Mouse (Mus musculus): ENCODE measurements at regions not wholly inside any gene's neighbourhood (a gene's known extent, or its start where the extent isn't known, plus 50 kb on each side); places are given as distances from the start of the nearest gene placed in this dataset.

GRCm38 (mm10) chr13:113439516-113439915 is 146.6 kb downstream of the BC067074 start:
- no peak for TF ChIP-seq CTCF (IDR thresholded peaks at IDR 0.05 in 2 of 3, conservative IDR thresholded peaks at IDR 0.05 in 1 of 3; ENCODE audit: control insufficient read depth in 1 of 3, insufficient read depth in 1 of 3, low read depth in 2 of 3, low read length in 3 of 3, poor library complexity in 1 of 3, severe bottlenecking in 1 of 3)
- no peak for TF ChIP-seq POLR2A (IDR thresholded peaks at IDR 0.05; ENCODE audit: control insufficient read depth in 1 of 2, insufficient read depth in 1 of 2, low read depth in 1 of 2, low read length in 2 of 2, poor library complexity in 1 of 2)
- no peak for TF ChIP-seq USF2 (IDR thresholded peaks at IDR 0.05; ENCODE audit: borderline replicate concordance in 1 of 2, insufficient read depth in 1 of 2, low read depth in 1 of 2, low read length in 2 of 2)
- no peak for TF ChIP-seq MAX (IDR thresholded peaks at IDR 0.05; ENCODE audit: low read length)
- TF ChIP-seq SIN3A (IDR thresholded peaks at IDR 0.05; ENCODE audit: low read length) = no peak
- TF ChIP-seq RAD21 (IDR thresholded peaks at IDR 0.05; ENCODE audit: low read depth, low read length) = no peak
- TF ChIP-seq GATA1 (IDR thresholded peaks at IDR 0.05; ENCODE audit: low read depth, low read length) = no peak
- no peak for TF ChIP-seq POLR2AphosphoS2 (IDR thresholded peaks at IDR 0.05; ENCODE audit: low read length)
- TF ChIP-seq MXI1 (IDR thresholded peaks at IDR 0.05; ENCODE audit: low read depth, low read length) = no peak
- TF ChIP-seq HCFC1 (IDR thresholded peaks at IDR 0.05; ENCODE audit: low read depth, low read length) = no peak
- TF ChIP-seq CHD2 (IDR thresholded peaks at IDR 0.05; ENCODE audit: low read length) = no peak
